Comparison of ENCODE assay signal across 8 mouse cellular contexts in genomic region chr8:107002532-107002931, GRCm38 (mm10). TPM values are rescaled to one million over a fixed set of nuclear protein-coding genes. Genes with fewer than 3 reads are reported as not detected.
DNase-seq lines count a peak whose midpoint lies in the region; ATAC-seq and TF ChIP-seq lines count a peak whose summit lies in the region.

No protein-coding gene starts in this region.

- peak; percentile 100 for TF ChIP-seq CTCF in stomach, postnatal 0 days (IDR thresholded peaks at IDR 0.05; ENCODE audit: low read depth)

- H3K4me1 ChIP-seq in liver, embryonic 16.5 days (ENCODE audit: control insufficient read depth, low read depth, low read length): no peaks in the 10 kb centered on the region
- no peaks in the 10 kb centered on the region for H3K4me1 ChIP-seq in neural tube, embryonic 13.5 days (replicated peaks)
- no peaks in the 10 kb centered on the region for H3K4me1 ChIP-seq in stomach, postnatal 0 days (replicated peaks; ENCODE audit: control insufficient read depth, insufficient read depth)

- no peaks in the 10 kb centered on the region for H3K36me3 ChIP-seq in liver, embryonic 16.5 days (ENCODE audit: control insufficient read depth, insufficient read depth)
- no peaks in the 10 kb centered on the region for H3K36me3 ChIP-seq in neural tube, embryonic 13.5 days
- peaks cover 2% of the 10 kb centered on the region; the same call in 1 of the 2 replicates for H3K36me3 ChIP-seq in stomach, postnatal 0 days (ENCODE audit: control insufficient read depth, insufficient read depth, low read length)

- no peaks in the 10 kb centered on the region for H3K27me3 ChIP-seq in liver, embryonic 16.5 days (ENCODE audit: control insufficient read depth, insufficient read depth, low read depth, low read length)
- H3K27me3 ChIP-seq in neural tube, embryonic 13.5 days: no peaks in the 10 kb centered on the region
- no peaks in the 10 kb centered on the region for H3K27me3 ChIP-seq in stomach, postnatal 0 days (ENCODE audit: control insufficient read depth, insufficient read depth, low read length)

- WGBS in liver, embryonic 16.5 days (ENCODE audit: insufficient replicate concordance): 23% methylated on average over 5 of the region's 5 CpGs
- 41% methylated on average over 5 of the region's 5 CpGs for WGBS in neural tube, embryonic 13.5 days
- WGBS in stomach, postnatal 0 days: 21% methylated on average over 5 of the region's 5 CpGs

- no peak overlapping the region for H3K27ac ChIP-seq in liver, embryonic 16.5 days (ENCODE audit: low read length)
- no peak overlapping the region for H3K27ac ChIP-seq in neural tube, embryonic 13.5 days (replicated peaks)
- H3K27ac ChIP-seq in stomach, postnatal 0 days (replicated peaks): no peak overlapping the region

- peak; percentile 81 to 90 for DNase-seq in CD8-positive naive resting alpha-beta T cell, adult 2 months (ENCODE audit: low read depth in 2 of 2, low spot score in 2 of 2)
- DNase-seq in brain, adult 2 months (ENCODE audit: low read depth, low spot score): peak; percentile 91
- DNase-seq in heart, postnatal 14 days: peak; percentile 90 to 94
- DNase-seq in layer of hippocampus, adult 11-12 months (ENCODE audit: low spot score): peak; percentile 92
- peak; percentile 94 for DNase-seq in stomach, postnatal 0 days (ENCODE audit: low spot score)

- H3K9me3 ChIP-seq in liver, embryonic 16.5 days (replicated peaks; ENCODE audit: control insufficient read depth, low read length): no peaks in the 10 kb centered on the region
- H3K9me3 ChIP-seq in neural tube, embryonic 13.5 days: no peaks in the 10 kb centered on the region
- H3K9me3 ChIP-seq in stomach, postnatal 0 days (ENCODE audit: control insufficient read depth, low read length): no peaks in the 10 kb centered on the region

- intact Hi-C loops in heart, postnatal 14 days (cut with DNase I): loop anchor here (2.0 to 5.0 kb wide), 3 partner anchors 72 to 310 kb away; no protein-coding TSS in a partner anchor

- ATAC-seq in erythroid progenitor cell, adult 5-6 weeks (replicated peaks; ENCODE audit: low FRiP score, poor library complexity, severe bottlenecking): peak; percentile 82
- peak; percentile 65 for ATAC-seq in liver, embryonic 16.5 days (ENCODE audit: low read depth)
- peak; percentile 59 for ATAC-seq in neural tube, embryonic 13.5 days (ENCODE audit: low read depth)
- peak; percentile 98 for ATAC-seq in stomach, postnatal 0 days (ENCODE audit: low FRiP score, low TSS enrichment)

- no peak overlapping the region for H3K9ac ChIP-seq in liver, embryonic 16.5 days (ENCODE audit: low read depth, low read length)
- no peak overlapping the region for H3K9ac ChIP-seq in neural tube, embryonic 13.5 days
- no peak overlapping the region for H3K9ac ChIP-seq in stomach, postnatal 0 days (ENCODE audit: low read length)

- TF ChIP-seq EP300 in stomach, postnatal 0 days (optimal IDR thresholded peaks at IDR 0.05): no peak

- no peak overlapping the region for H3K4me2 ChIP-seq in liver, embryonic 16.5 days (ENCODE audit: low read depth, low read length)
- H3K4me2 ChIP-seq in neural tube, embryonic 13.5 days: no peak overlapping the region
- H3K4me2 ChIP-seq in stomach, postnatal 0 days (replicated peaks; ENCODE audit: low read depth): no peak overlapping the region

- no peak overlapping the region for H3K4me3 ChIP-seq in liver, embryonic 16.5 days (ENCODE audit: low read depth, low read length)
- no peak overlapping the region for H3K4me3 ChIP-seq in neural tube, embryonic 13.5 days
- H3K4me3 ChIP-seq in stomach, postnatal 0 days (ENCODE audit: low read depth, low read length): no peak overlapping the region

RNA-seq across cellular contexts. Expression of gene Vps4a, which starts 28.5 kb away (rescaled TPM):
- total RNA-seq in erythroid progenitor cell, adult 5-6 weeks (2015; ENCODE audit: low replicate concordance): 14.7 and 15.9 TPM in 2 replicates
- total RNA-seq in erythroid progenitor cell, adult 5-6 weeks (2017; ENCODE audit: low replicate concordance): 13.0 and 19.4 TPM in 2 replicates
- total RNA-seq in heart, postnatal 14 days (2021): 10 to 100 TPM; 55.6 to 59.1 TPM
- 20.4 and 20.9 TPM in 2 replicates for polyA plus RNA-seq in liver, embryonic 16.5 days (2015; fragmentation: Nextera tagmentation; extraction: Ambion mirVana)
- polyA plus RNA-seq in neural tube, embryonic 13.5 days (2015; fragmentation: Nextera tagmentation; extraction: Ambion mirVana): 131 and 139 TPM in 2 replicates
- polyA plus RNA-seq in stomach, postnatal 0 days (2015; fragmentation: Nextera tagmentation; extraction: Ambion mirVana): 41.0 and 41.4 TPM in 2 replicates

RNA-seq across cellular contexts. Expression of gene Pdf, which starts 45.9 kb away (rescaled TPM):
- 13.4 and 14.1 TPM in 2 replicates for total RNA-seq in erythroid progenitor cell, adult 5-6 weeks (2015; ENCODE audit: low replicate concordance)
- 0.77 and 10.8 TPM in 2 replicates for total RNA-seq in erythroid progenitor cell, adult 5-6 weeks (2017; ENCODE audit: low replicate concordance)
- 10 to 100 TPM; 49.4 to 49.6 TPM for total RNA-seq in heart, postnatal 14 days (2021)
- 13.5 and 14.7 TPM in 2 replicates for polyA plus RNA-seq in liver, embryonic 16.5 days (2015; fragmentation: Nextera tagmentation; extraction: Ambion mirVana)
- 37.5 and 45.3 TPM in 2 replicates for polyA plus RNA-seq in neural tube, embryonic 13.5 days (2015; fragmentation: Nextera tagmentation; extraction: Ambion mirVana)
- polyA plus RNA-seq in stomach, postnatal 0 days (2015; fragmentation: Nextera tagmentation; extraction: Ambion mirVana): 26.5 and 28.2 TPM in 2 replicates

RNA-seq across cellular contexts. Expression of gene Cog8, which starts 54.0 kb away (rescaled TPM):
- total RNA-seq in erythroid progenitor cell, adult 5-6 weeks (2015; ENCODE audit: low replicate concordance): 7.1 and 25.9 TPM in 2 replicates
- 7.3 and 12.5 TPM in 2 replicates for total RNA-seq in erythroid progenitor cell, adult 5-6 weeks (2017; ENCODE audit: low replicate concordance)
- total RNA-seq in heart, postnatal 14 days (2021): 10 to 100 TPM; 18.6 to 18.9 TPM
- polyA plus RNA-seq in liver, embryonic 16.5 days (2015; fragmentation: Nextera tagmentation; extraction: Ambion mirVana): 14.1 and 14.6 TPM in 2 replicates
- 42.4 TPM in 2 replicates for polyA plus RNA-seq in neural tube, embryonic 13.5 days (2015; fragmentation: Nextera tagmentation; extraction: Ambion mirVana)
- 22.2 and 24.1 TPM in 2 replicates for polyA plus RNA-seq in stomach, postnatal 0 days (2015; fragmentation: Nextera tagmentation; extraction: Ambion mirVana)

RNA-seq across cellular contexts. Expression of gene Nip7, which starts 54.1 kb away (rescaled TPM):
- 12.2 and 16.2 TPM in 2 replicates for total RNA-seq in erythroid progenitor cell, adult 5-6 weeks (2015; ENCODE audit: low replicate concordance)
- 5.4 and 7.9 TPM in 2 replicates for total RNA-seq in erythroid progenitor cell, adult 5-6 weeks (2017; ENCODE audit: low replicate concordance)
- total RNA-seq in heart, postnatal 14 days (2021): 10 to 100 TPM; 19.5 to 24.2 TPM
- polyA plus RNA-seq in liver, embryonic 16.5 days (2015; fragmentation: Nextera tagmentation; extraction: Ambion mirVana): 25.9 and 34.2 TPM in 2 replicates
- 61.4 and 75.9 TPM in 2 replicates for polyA plus RNA-seq in neural tube, embryonic 13.5 days (2015; fragmentation: Nextera tagmentation; extraction: Ambion mirVana)
- 49.5 and 49.9 TPM in 2 replicates for polyA plus RNA-seq in stomach, postnatal 0 days (2015; fragmentation: Nextera tagmentation; extraction: Ambion mirVana)
